12 mouse cellular contexts compared by ENCODE assay signal in the genomic region with DNA sequence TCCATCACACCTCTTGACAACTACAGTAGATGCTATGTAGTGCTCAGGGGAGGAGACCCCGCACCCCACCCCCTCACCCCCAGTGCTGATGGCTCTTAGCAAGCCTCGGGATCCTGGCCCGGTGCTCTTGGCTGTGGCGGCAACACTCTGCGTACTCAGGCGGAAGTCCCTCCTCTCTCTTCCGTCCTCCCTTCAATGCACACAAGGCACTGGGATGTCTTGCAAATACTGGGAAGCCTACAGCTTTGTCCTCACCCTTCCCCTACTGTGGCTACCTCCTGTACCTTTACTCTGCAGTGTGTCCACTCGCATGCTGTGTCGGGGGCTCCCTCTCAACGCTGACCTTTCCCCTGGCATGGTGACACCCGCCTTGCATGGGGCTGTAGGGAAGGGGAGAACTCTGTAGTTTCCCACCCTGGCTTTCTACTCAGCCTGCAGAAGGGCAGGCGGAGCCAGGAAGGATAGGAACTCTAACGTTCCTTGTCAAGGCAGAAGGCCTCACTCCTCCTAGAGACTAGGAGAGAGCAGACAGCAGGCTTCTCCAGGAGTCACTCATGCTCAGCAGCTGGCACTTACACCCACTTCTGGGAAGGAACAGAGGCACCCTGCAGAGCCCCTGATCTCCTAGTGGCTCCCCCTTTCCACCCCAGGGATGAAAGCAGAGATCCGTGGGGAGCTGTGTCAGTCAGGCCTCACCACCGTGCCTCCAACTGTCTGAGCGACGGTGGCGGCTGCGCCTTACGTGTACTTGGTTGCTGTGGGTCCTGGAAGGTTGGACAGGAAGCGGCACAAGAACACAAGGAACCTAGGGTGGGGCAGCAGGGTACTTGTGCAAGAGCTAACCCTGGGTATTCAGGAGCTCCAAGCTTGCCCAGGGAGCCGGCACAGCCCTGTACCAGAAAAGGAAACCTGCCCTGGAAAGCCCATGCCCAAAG. TPM values are rescaled to one million over a fixed set of nuclear protein-coding genes. Genes with fewer than 3 reads are reported as not detected.
DNase-seq lines count a peak whose midpoint lies in the region; ATAC-seq lines count a peak whose summit lies in the region.
"Had no signal": no experiment of that assay in that cellular context is flagged by ENCODE, and none has a peak within 500 bp of the region (broad histone marks: within the 10 kb centered on the region; RNA-seq: fewer than 3 reads in every experiment).

No protein-coding gene starts in this region.

- H3K36me3 ChIP-seq in midbrain, embryonic 10.5 days, result no peaks in the 10 kb centered on the region
- no peaks in the 10 kb centered on the region; the same call in 1 of the 2 replicates for H3K36me3 ChIP-seq in midbrain, embryonic 11.5 days (ENCODE audit: control insufficient read depth, insufficient read depth, low read length)
- no peaks in the 10 kb centered on the region for H3K36me3 ChIP-seq in liver, embryonic 15.5 days (replicated peaks)
- H3K36me3 ChIP-seq: neural tube, embryonic 15.5 days had no signal

- DNase-seq in midbrain, embryonic 10.5 days (ENCODE audit: low spot score), result no peak
- no peak for DNase-seq in midbrain, embryonic 11.5 days (ENCODE audit: low spot score, missing footprints)
- DNase-seq in thymus, postnatal 0 days (ENCODE audit: low spot score), result peak; percentile 22
- DNase-seq in adrenal gland, adult 18-20 months (ENCODE audit: low spot score in 2 of 2), result no peak
- DNase-seq in testis, postnatal 10 days (ENCODE audit: low spot score), result no peak
- DNase-seq in cerebellum, adult 11-12 months, result no peak
- DNase-seq: cerebellum, postnatal 25 days; lung, embryonic 14.5 days had no signal

- H3K9ac ChIP-seq in midbrain, embryonic 11.5 days (ENCODE audit: low read length), result no peak overlapping the region
- H3K9ac ChIP-seq in liver, embryonic 15.5 days, result no peak overlapping the region
- H3K9ac ChIP-seq: lung, embryonic 14.5 days; neural tube, embryonic 15.5 days had no signal

- H3K4me1 ChIP-seq in midbrain, embryonic 10.5 days, result peaks cover 17% of the 10 kb centered on the region
- peaks cover 1% of the 10 kb centered on the region; the same call in 1 of the 2 replicates for H3K4me1 ChIP-seq in midbrain, embryonic 11.5 days (ENCODE audit: control insufficient read depth, insufficient read depth, low read length)
- peaks cover 23% of the 10 kb centered on the region; the same call in 1 of the 2 replicates for H3K4me1 ChIP-seq in liver, embryonic 15.5 days (replicated peaks)
- H3K4me1 ChIP-seq: neural tube, embryonic 15.5 days had no signal

- no peaks in the 10 kb centered on the region for H3K27me3 ChIP-seq in midbrain, embryonic 10.5 days (ENCODE audit: low read depth, poor library complexity, severe bottlenecking)
- H3K27me3 ChIP-seq in midbrain, embryonic 11.5 days (ENCODE audit: control insufficient read depth, insufficient read depth, low read length), result no peaks in the 10 kb centered on the region
- H3K27me3 ChIP-seq in liver, embryonic 15.5 days, result no peaks in the 10 kb centered on the region
- H3K27me3 ChIP-seq: neural tube, embryonic 15.5 days had no signal

- no peak for ATAC-seq in midbrain, embryonic 11.5 days (ENCODE audit: low FRiP score)
- ATAC-seq in activated CD4-positive, CD25-positive, alpha-beta regulatory T cell, adult 4 months, result peak; percentile 26
- peak; percentile 52 for ATAC-seq in liver, embryonic 15.5 days (ENCODE audit: insufficient read depth)
- ATAC-seq: forebrain, embryonic 14.5 days had no signal

- no peak overlapping the region for H3K4me3 ChIP-seq in midbrain, embryonic 10.5 days
- no peak overlapping the region for H3K4me3 ChIP-seq in midbrain, embryonic 11.5 days (ENCODE audit: low read depth, low read length)
- peak overlapping the region; percentile 48 for H3K4me3 ChIP-seq in liver, embryonic 15.5 days (replicated peaks)
- H3K4me3 ChIP-seq: neural tube, embryonic 15.5 days had no signal

- no peaks in the 10 kb centered on the region for H3K9me3 ChIP-seq in midbrain, embryonic 10.5 days (replicated peaks)
- H3K9me3 ChIP-seq in midbrain, embryonic 11.5 days (ENCODE audit: control insufficient read depth, low read length), result no peaks in the 10 kb centered on the region
- H3K9me3 ChIP-seq in liver, embryonic 15.5 days (replicated peaks), result no peaks in the 10 kb centered on the region
- H3K9me3 ChIP-seq: neural tube, embryonic 15.5 days had no signal

- H3K27ac ChIP-seq in midbrain, embryonic 10.5 days (replicated peaks), result 0 out of 2 replicates have a peak overlapping the region, but pooled peaks have one; percentile 28
- H3K27ac ChIP-seq in midbrain, embryonic 11.5 days (ENCODE audit: low read depth, low read length), result no peak overlapping the region
- H3K27ac ChIP-seq in liver, embryonic 15.5 days (replicated peaks), result peak overlapping the region; percentile 11; the same call in 1 of the 2 replicates
- H3K27ac ChIP-seq: neural tube, embryonic 15.5 days had no signal

- no peak overlapping the region for H3K4me2 ChIP-seq in midbrain, embryonic 11.5 days
- H3K4me2 ChIP-seq in liver, embryonic 15.5 days, result peak overlapping the region; percentile 55
- H3K4me2 ChIP-seq: lung, embryonic 14.5 days; neural tube, embryonic 15.5 days had no signal

- 84% methylated on average over 22 of the region's 22 CpGs for WGBS in midbrain, embryonic 10.5 days
- 84% methylated on average over 22 of the region's 22 CpGs for WGBS in midbrain, embryonic 11.5 days
- 33% methylated on average over 22 of the region's 22 CpGs for WGBS in liver, embryonic 15.5 days (ENCODE audit: insufficient replicate concordance)

RNA-seq across cellular contexts. Expression of a gene that starts 28.5 kb away (rescaled TPM):
- polyA plus RNA-seq in midbrain, embryonic 10.5 days (2016; fragmentation: Nextera tagmentation; extraction: Ambion mirVana), result 7.8 and 8.2 TPM in 2 replicates
- polyA plus RNA-seq in midbrain, embryonic 11.5 days (2014; fragmentation: Nextera tagmentation; extraction: Ambion mirVana), result 4.4 and 4.8 TPM in 2 replicates
- polyA plus RNA-seq in activated CD4-positive, CD25-positive, alpha-beta regulatory T cell, adult 4 months (2017; shearing (Covaris generic)), result under 1 TPM; 0.17 to 0.20 TPM
- 0.12 TPM in 2 replicates for polyA plus RNA-seq in liver, embryonic 15.5 days (2015; fragmentation: Nextera tagmentation; extraction: Ambion mirVana)
- polyA plus RNA-seq in thymus, postnatal 0 days (2015; fragmentation: Nextera tagmentation; extraction: Ambion mirVana), result 0.96 and 1.3 TPM in 2 replicates
- 1 to 10 TPM; 2.9 to 4.1 TPM for total RNA-seq in adrenal gland, adult 18-20 months (2021)

RNA-seq across cellular contexts. Expression of a gene that starts 29.7 kb away (rescaled TPM):
- 12.2 and 17.3 TPM in 2 replicates for polyA plus RNA-seq in midbrain, embryonic 10.5 days (2016; fragmentation: Nextera tagmentation; extraction: Ambion mirVana)
- polyA plus RNA-seq in midbrain, embryonic 11.5 days (2014; fragmentation: Nextera tagmentation; extraction: Ambion mirVana), result 10.5 and 11.0 TPM in 2 replicates
- polyA plus RNA-seq in activated CD4-positive, CD25-positive, alpha-beta regulatory T cell, adult 4 months (2017; shearing (Covaris generic)), result 100 to 1,000 TPM in 1 of 2 experiments, 10 to 100 TPM in 1; 91.1 to 112 TPM
- 8.5 and 9.2 TPM in 2 replicates for polyA plus RNA-seq in liver, embryonic 15.5 days (2015; fragmentation: Nextera tagmentation; extraction: Ambion mirVana)
- 75.7 and 83.1 TPM in 2 replicates for polyA plus RNA-seq in thymus, postnatal 0 days (2015; fragmentation: Nextera tagmentation; extraction: Ambion mirVana)
- total RNA-seq in adrenal gland, adult 18-20 months (2021), result 1 to 10 TPM; 4.6 to 5.5 TPM
